27 mouse cellular contexts compared by ENCODE assay signal in genomic region chr6:5427033-5427432, GRCm38 (mm10). TPM values are rescaled to one million over a fixed set of nuclear protein-coding genes. Genes with fewer than 3 reads are reported as not detected.
"Had no signal": no experiment of that assay in that cellular context is flagged by ENCODE, and none has a peak within 500 bp of the region (broad histone marks: within the 10 kb centered on the region; RNA-seq: fewer than 3 reads in every experiment).

No protein-coding gene starts in this region.

- H3K36me3 ChIP-seq: hindbrain, embryonic 12.5 days; intestine, embryonic 15.5 days; limb, embryonic 15.5 days had no signal

- DNase-seq: gastrocnemius, adult 2 months; gastrocnemius, postnatal 10 days; gastrocnemius, postnatal 25 days; heart, adult 18-20 months; heart, postnatal 10 days; heart, postnatal 4 days; kidney, adult 18-20 months; kidney, adult 8-10 months; kidney, postnatal 10 days; kidney, postnatal 25 days; layer of hippocampus, adult 9-11 months; left cerebral cortex, postnatal 4 days had no signal

- H3K9me3 ChIP-seq: heart, embryonic 10.5 days; heart, embryonic 12.5 days; hindbrain, embryonic 12.5 days; intestine, embryonic 15.5 days; limb, embryonic 13.5 days; limb, embryonic 15.5 days; liver, embryonic 12.5 days had no signal

- H3K9ac ChIP-seq: heart, embryonic 12.5 days; hindbrain, embryonic 12.5 days; hindbrain, embryonic 14.5 days; intestine, embryonic 15.5 days; limb, embryonic 13.5 days; limb, embryonic 15.5 days; liver, embryonic 12.5 days; liver, embryonic 14.5 days had no signal

- H3K4me3 ChIP-seq: gastrocnemius, adult 2 months; heart, embryonic 10.5 days; heart, embryonic 12.5 days; hindbrain, embryonic 10.5 days; hindbrain, embryonic 12.5 days; intestine, embryonic 15.5 days; left cerebral cortex, adult 2 months; limb, embryonic 13.5 days; limb, embryonic 15.5 days; liver, embryonic 12.5 days had no signal

- H3K27ac ChIP-seq: gastrocnemius, adult 2 months; heart, embryonic 10.5 days; hindbrain, embryonic 10.5 days; hindbrain, embryonic 12.5 days; hindbrain, embryonic 14.5 days; intestine, embryonic 15.5 days; left cerebral cortex, adult 2 months; limb, embryonic 13.5 days; limb, embryonic 15.5 days; liver, embryonic 12.5 days; liver, embryonic 14.5 days had no signal

- H3K4me1 ChIP-seq: heart, embryonic 10.5 days; hindbrain, embryonic 10.5 days; hindbrain, embryonic 12.5 days; intestine, embryonic 15.5 days; limb, embryonic 15.5 days; liver, embryonic 12.5 days had no signal

- ATAC-seq: hindbrain, embryonic 16.5 days; inflammation-experienced regulatory T-cells, adult 6 months; intestine, embryonic 15.5 days; intestine, postnatal 0 days; liver, embryonic 12.5 days had no signal

- H3K4me2 ChIP-seq: heart, embryonic 12.5 days; hindbrain, embryonic 12.5 days; hindbrain, embryonic 14.5 days; intestine, embryonic 15.5 days; limb, embryonic 13.5 days; limb, embryonic 15.5 days; liver, embryonic 12.5 days had no signal

- H3K27me3 ChIP-seq: heart, embryonic 12.5 days; hindbrain, embryonic 12.5 days; intestine, embryonic 15.5 days; limb, embryonic 13.5 days; limb, embryonic 15.5 days; liver, embryonic 12.5 days had no signal

RNA-seq across cellular contexts. Expression of gene Asb4, which starts 43.8 kb away (rescaled TPM):
- total RNA-seq: granulocyte monocyte progenitor cell, adult 5-6 weeks had no signal
